Mouse (Mus musculus): ENCODE measurements at regions not wholly inside any gene's neighbourhood (a gene's known extent, or its start where the extent isn't known, plus 50 kb on each side); places are given as distances from the start of the nearest gene placed in this dataset.

- no peak for TF ChIP-seq GATA1 (IDR thresholded peaks at IDR 0.05; ENCODE audit: borderline replicate concordance, low read length)
- no peak for TF ChIP-seq GATA2 (IDR thresholded peaks at IDR 0.05; ENCODE audit: borderline replicate concordance, low read depth, low read length)
- no peak for TF ChIP-seq CTCF (IDR thresholded peaks at IDR 0.05; ENCODE audit: low read depth, low read length)
- no peak for TF ChIP-seq TAL1 (conservative IDR thresholded peaks at IDR 0.05; ENCODE audit: low read depth, low read length)
- TF ChIP-seq POLR2AphosphoS5 (IDR thresholded peaks at IDR 0.05; ENCODE audit: insufficient replicate concordance, low read depth, low read length), result no peak
- no peaks in the 10 kb centered on the region for H3K27me3 ChIP-seq (ENCODE audit: insufficient read depth, low read length)
- no peak for ATAC-seq (ENCODE audit: extremely low read depth, insufficient number of reproducible peaks, low FRiP score, poor library complexity, severe bottlenecking)
Observed at GRCm38 (mm10) chr15:51627463-51627862, 2257.2 kb upstream of the Gm7489 start.

GRCm38 (mm10) chr15:51628518-51628917 lies 2256.2 kb upstream of the Gm7489 start:
- ATAC-seq (ENCODE audit: extremely low read depth, insufficient number of reproducible peaks, low FRiP score, poor library complexity, severe bottlenecking), result no peak
- no peak for TF ChIP-seq TAL1 (conservative IDR thresholded peaks at IDR 0.05; ENCODE audit: low read depth, low read length)
- TF ChIP-seq GATA2 (IDR thresholded peaks at IDR 0.05; ENCODE audit: borderline replicate concordance, low read depth, low read length), result no peak
- TF ChIP-seq GATA1 (IDR thresholded peaks at IDR 0.05; ENCODE audit: borderline replicate concordance, low read length), result no peak
- TF ChIP-seq POLR2AphosphoS5 (IDR thresholded peaks at IDR 0.05; ENCODE audit: insufficient replicate concordance, low read depth, low read length), result no peak
- TF ChIP-seq CTCF (IDR thresholded peaks at IDR 0.05; ENCODE audit: low read depth, low read length), result no peak
- Histone ChIP-seq H3K4me1 (ENCODE audit: insufficient read depth, low read depth, low read length) (no peaks in the 10 kb centered on the region), H3K36me3 (replicated peaks) (no peaks in the 10 kb centered on the region), H3K27me3 (ENCODE audit: insufficient read depth, low read length) (no peaks in the 10 kb centered on the region), H3K9me3 (replicated peaks) (no peaks in the 10 kb centered on the region), H3K4me3 (ENCODE audit: low read depth, low read length) (no peak overlapping the region)
- DNase-seq (ENCODE audit: low spot score), result no peak

More at GRCm38 (mm10) chr15:51627463-51627862, 2257.2 kb upstream of the Gm7489 start:
- Histone ChIP-seq H3K36me3 (replicated peaks) (no peaks in the 10 kb centered on the region), H3K4me3 (ENCODE audit: low read depth, low read length) (no peak overlapping the region), H3K9me3 (replicated peaks) (no peaks in the 10 kb centered on the region), H3K4me1 (ENCODE audit: insufficient read depth, low read depth, low read length) (no peaks in the 10 kb centered on the region)
- no peak for DNase-seq (ENCODE audit: low spot score)

- no peaks in the 10 kb centered on the region for H3K4me1 ChIP-seq (ENCODE audit: insufficient read depth, low read depth, low read length)
- no peak overlapping the region for H3K4me3 ChIP-seq (ENCODE audit: low read depth, low read length)
- DNase-seq (ENCODE audit: low spot score) (no peak), ATAC-seq (ENCODE audit: extremely low read depth, insufficient number of reproducible peaks, low FRiP score, poor library complexity, severe bottlenecking) (no peak)
- H3K36me3 ChIP-seq (replicated peaks), result no peaks in the 10 kb centered on the region
- no peaks in the 10 kb centered on the region for H3K9me3 ChIP-seq (replicated peaks)
- no peaks in the 10 kb centered on the region for H3K27me3 ChIP-seq (ENCODE audit: insufficient read depth, low read length)
- no peak for TF ChIP-seq POLR2AphosphoS5 (IDR thresholded peaks at IDR 0.05; ENCODE audit: insufficient replicate concordance, low read depth, low read length)
- TF ChIP-seq TAL1 (conservative IDR thresholded peaks at IDR 0.05; ENCODE audit: low read depth, low read length), result no peak
- no peak for TF ChIP-seq GATA2 (IDR thresholded peaks at IDR 0.05; ENCODE audit: borderline replicate concordance, low read depth, low read length)
- no peak for TF ChIP-seq CTCF (IDR thresholded peaks at IDR 0.05; ENCODE audit: low read depth, low read length)
- TF ChIP-seq GATA1 (IDR thresholded peaks at IDR 0.05; ENCODE audit: borderline replicate concordance, low read length), result no peak
Observed at GRCm38 (mm10) chr15:51631881-51632280, 2252.8 kb upstream of the Gm7489 start.

GRCm38 (mm10) chr15:51633068-51633467 lies 2251.6 kb upstream of the Gm7489 start:
- TF ChIP-seq CTCF (IDR thresholded peaks at IDR 0.05; ENCODE audit: low read depth, low read length) (no peak), TAL1 (conservative IDR thresholded peaks at IDR 0.05; ENCODE audit: low read depth, low read length) (no peak), GATA1 (IDR thresholded peaks at IDR 0.05; ENCODE audit: borderline replicate concordance, low read length) (no peak)
- Histone ChIP-seq H3K27me3 (ENCODE audit: insufficient read depth, low read length) (no peaks in the 10 kb centered on the region), H3K4me3 (ENCODE audit: low read depth, low read length) (no peak overlapping the region), H3K36me3 (replicated peaks) (no peaks in the 10 kb centered on the region), H3K4me1 (ENCODE audit: insufficient read depth, low read depth, low read length) (no peaks in the 10 kb centered on the region), H3K9me3 (replicated peaks) (no peaks in the 10 kb centered on the region)
- ATAC-seq (ENCODE audit: extremely low read depth, insufficient number of reproducible peaks, low FRiP score, poor library complexity, severe bottlenecking) (no peak), DNase-seq (ENCODE audit: low spot score) (no peak)

GRCm38 (mm10) chr15:51634726-51635125 lies 2250.0 kb upstream of the Gm7489 start:
- H3K36me3 ChIP-seq (replicated peaks), result no peaks in the 10 kb centered on the region
- H3K9me3 ChIP-seq (replicated peaks), result no peaks in the 10 kb centered on the region
- no peaks in the 10 kb centered on the region for H3K4me1 ChIP-seq (ENCODE audit: insufficient read depth, low read depth, low read length)
- TF ChIP-seq TAL1 (conservative IDR thresholded peaks at IDR 0.05; ENCODE audit: low read depth, low read length) (no peak), POLR2AphosphoS5 (IDR thresholded peaks at IDR 0.05; ENCODE audit: insufficient replicate concordance, low read depth, low read length) (no peak), CTCF (IDR thresholded peaks at IDR 0.05; ENCODE audit: low read depth, low read length) (no peak), GATA2 (IDR thresholded peaks at IDR 0.05; ENCODE audit: borderline replicate concordance, low read depth, low read length) (no peak), GATA1 (IDR thresholded peaks at IDR 0.05; ENCODE audit: borderline replicate concordance, low read length) (no peak)
- no peak overlapping the region for H3K4me3 ChIP-seq (ENCODE audit: low read depth, low read length)
- no peak for DNase-seq (ENCODE audit: low spot score)
- no peaks in the 10 kb centered on the region for H3K27me3 ChIP-seq (ENCODE audit: insufficient read depth, low read length)
- no peak for ATAC-seq (ENCODE audit: extremely low read depth, insufficient number of reproducible peaks, low FRiP score, poor library complexity, severe bottlenecking)

- Histone ChIP-seq H3K9me3 (replicated peaks) (no peaks in the 10 kb centered on the region), H3K4me1 (ENCODE audit: insufficient read depth, low read depth, low read length) (no peaks in the 10 kb centered on the region), H3K36me3 (replicated peaks) (no peaks in the 10 kb centered on the region), H3K27me3 (ENCODE audit: insufficient read depth, low read length) (no peaks in the 10 kb centered on the region), H3K4me3 (ENCODE audit: low read depth, low read length) (no peak overlapping the region)
- ATAC-seq (ENCODE audit: extremely low read depth, insufficient number of reproducible peaks, low FRiP score, poor library complexity, severe bottlenecking), result no peak
- TF ChIP-seq TAL1 (conservative IDR thresholded peaks at IDR 0.05; ENCODE audit: low read depth, low read length) (no peak), POLR2AphosphoS5 (IDR thresholded peaks at IDR 0.05; ENCODE audit: insufficient replicate concordance, low read depth, low read length) (no peak), GATA2 (IDR thresholded peaks at IDR 0.05; ENCODE audit: borderline replicate concordance, low read depth, low read length) (no peak)
- no peak for DNase-seq (ENCODE audit: low spot score)
Observed at GRCm38 (mm10) chr15:51635129-51635920, 2249.4 kb upstream of the Gm7489 start.
